Mouse (Mus musculus) neural tube, embryonic 15.5 days (tissue): Measurements from ENCODE around the gene Zfp148. TPM values are rescaled to one million over a fixed set of nuclear protein-coding genes. Genes with fewer than 3 reads are reported as not detected.

Source experiments
- ATAC-seq: fragments of 200-750 bp; cut with Nextera tagmentation; 2 replicates; pipeline ENCODE4 v1.8.0; 2017; ENCODE audit warnings: mild to moderate bottlenecking, moderate TSS enrichment, moderate library complexity; ENCODE audit not compliant: low FRiP score
- H3K27ac ChIP-seq: fragments of 300-500 bp; sonication (generic); replicated peaks from 2 replicates; pipeline ENCODE4 v1.5.1; 2015; ENCODE audit warnings: mild to moderate bottlenecking, inconsistent platforms
- H3K27me3 ChIP-seq: fragments of 300-500 bp; sonication (generic); replicated peaks from 2 replicates; pipeline ENCODE4 v1.6.1; 2015; ENCODE audit warnings: inconsistent platforms
- H3K36me3 ChIP-seq: fragments of 300-500 bp; sonication (generic); 2 replicates; pipeline ENCODE4 v1.6.1; 2015; ENCODE audit warnings: inconsistent platforms
- H3K4me1 ChIP-seq: fragments of 300-500 bp; sonication (generic); 2 replicates; pipeline ENCODE4 v1.6.1; 2015; ENCODE audit warnings: inconsistent platforms
- H3K4me2 ChIP-seq: fragments of 300-500 bp; sonication (generic); 2 replicates; pipeline ENCODE4 v1.6.1; 2015; ENCODE audit warnings: inconsistent platforms, mild to moderate bottlenecking, moderate library complexity
- H3K4me3 ChIP-seq: fragments of 300-500 bp; sonication (generic); replicated peaks from 2 replicates; pipeline ENCODE4 v1.5.1; 2015; ENCODE audit warnings: mild to moderate bottlenecking, inconsistent platforms
- H3K9ac ChIP-seq: fragments of 300-500 bp; sonication (generic); replicated peaks from 2 replicates; pipeline ENCODE4 v1.6.1; 2015; ENCODE audit warnings: mild to moderate bottlenecking, inconsistent platforms
- H3K9me3 ChIP-seq: fragments of 300-500 bp; sonication (generic); replicated peaks from 2 replicates; pipeline ENCODE4 v1.6.1; 2016; ENCODE audit warnings: inconsistent platforms
- WGBS: fragments of 180-500 bp; shearing (Covaris S2); methylation state at CpG from one replicate; pipeline ENCODE4 v1.1.7; 2015; ENCODE audit warnings: mixed read lengths; 5-methylcytosine and 5-hydroxymethylcytosine counted together
- polyA plus RNA-seq: library from polyadenylated mRNA; unstranded; fragments of >200 nt; fragmentation: Nextera tagmentation; extraction: Ambion mirVana; gene quantifications from 2 replicates; pipeline ENCODE4 v1.2.1, GENCODE M21; 2015

Gene Zfp148
- polyA plus RNA-seq, 1 experiment from 2014 or later, result 43.3 TPM

DNA sequence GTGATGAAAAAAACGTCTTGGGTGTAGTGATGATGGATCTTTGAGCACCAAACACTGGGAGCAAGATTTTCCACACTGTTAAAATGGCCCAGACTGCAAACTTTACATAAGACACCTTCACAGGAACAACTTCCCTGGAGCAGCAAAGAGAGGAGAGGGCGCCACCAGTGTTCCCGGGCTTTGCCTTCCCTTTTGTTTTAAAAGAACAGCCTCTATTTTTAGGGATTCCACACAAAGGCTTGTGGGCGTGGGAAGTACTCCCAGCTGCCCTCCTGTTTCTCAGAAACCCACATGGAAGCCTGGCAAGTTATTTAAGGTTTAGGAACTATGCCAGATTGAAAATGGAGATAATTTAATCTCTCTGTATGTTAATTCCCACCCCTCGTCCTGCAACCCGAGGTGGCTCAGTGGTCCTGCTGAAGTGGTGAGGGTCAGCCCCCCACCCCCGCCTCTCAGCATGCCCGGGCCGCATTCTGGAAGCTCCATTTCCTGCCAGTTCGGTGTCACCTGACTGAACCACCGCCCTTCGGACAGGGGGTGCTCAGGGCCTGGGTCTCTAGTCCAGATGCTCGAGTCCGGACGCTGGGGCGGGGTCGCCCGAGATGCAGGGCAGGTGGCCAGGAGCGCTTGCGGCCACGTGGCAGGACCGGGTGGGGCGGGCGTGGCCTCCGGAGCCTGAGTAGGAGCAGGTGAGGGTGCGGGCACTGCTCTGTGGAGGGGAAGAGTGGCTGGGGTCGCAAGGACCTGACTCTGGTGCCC lies 136.3 kb downstream of the Zfp148 start, which contains the start of gene Slc12a8:
TSS of gene Slc12a8 (plus strand) at position 522 of the 759 bp plus-strand sequence.
- 8% methylated on average over 27 of the region's 27 CpGs for WGBS
- Histone ChIP-seq H3K4me3 (peak within 1 kb of the TSS; percentile 34), H3K36me3 (no peaks in the 10 kb centered on the region), H3K27ac (no peak within 1 kb of the TSS), H3K4me1 (peaks cover 15% of the 10 kb centered on the region), H3K9me3 (no peaks in the 10 kb centered on the region), H3K27me3 (no peaks in the 10 kb centered on the region), H3K4me2 (peak within 1 kb of the TSS; percentile 80), H3K9ac (peak within 1 kb of the TSS; percentile 40)
- ATAC-seq, result 0 out of 2 replicates have a peak, but pooled peaks have one; percentile 31

DNA sequence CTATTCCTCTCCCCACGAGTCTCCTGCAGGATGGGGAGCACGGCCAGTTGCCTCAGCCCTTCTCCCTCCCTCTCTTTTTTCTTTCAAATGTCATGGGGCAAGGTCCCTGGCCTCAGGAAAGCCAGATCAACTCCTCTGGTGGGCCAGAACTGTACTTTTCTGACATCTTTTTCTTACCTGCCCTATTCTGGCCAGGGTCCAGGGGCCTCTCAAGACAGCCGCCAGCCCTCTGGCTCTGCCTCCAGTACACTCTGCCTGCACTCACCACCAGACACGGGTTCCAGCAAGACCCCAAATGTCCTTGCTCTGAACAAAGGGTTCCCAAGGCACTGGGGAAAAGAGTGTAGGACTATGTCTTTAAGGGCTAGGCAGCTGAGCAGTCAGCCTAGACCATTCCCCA lies 137.0 kb downstream of the Zfp148 start:
- H3K9me3 ChIP-seq, result no peaks in the 10 kb centered on the region
- H3K4me2 ChIP-seq, result peak overlapping the region; percentile 80
- H3K9ac ChIP-seq, result peak overlapping the region; percentile 40; the same call in 1 of the 2 replicates
- H3K4me3 ChIP-seq, result peak overlapping the region; percentile 34
- WGBS, result 15% methylated on average over 4 of the region's 4 CpGs
- no peaks in the 10 kb centered on the region for H3K36me3 ChIP-seq
- H3K27ac ChIP-seq, result no peak overlapping the region
- no peak for ATAC-seq
- H3K4me1 ChIP-seq, result peaks cover 15% of the 10 kb centered on the region
- no peaks in the 10 kb centered on the region for H3K27me3 ChIP-seq

DNA sequence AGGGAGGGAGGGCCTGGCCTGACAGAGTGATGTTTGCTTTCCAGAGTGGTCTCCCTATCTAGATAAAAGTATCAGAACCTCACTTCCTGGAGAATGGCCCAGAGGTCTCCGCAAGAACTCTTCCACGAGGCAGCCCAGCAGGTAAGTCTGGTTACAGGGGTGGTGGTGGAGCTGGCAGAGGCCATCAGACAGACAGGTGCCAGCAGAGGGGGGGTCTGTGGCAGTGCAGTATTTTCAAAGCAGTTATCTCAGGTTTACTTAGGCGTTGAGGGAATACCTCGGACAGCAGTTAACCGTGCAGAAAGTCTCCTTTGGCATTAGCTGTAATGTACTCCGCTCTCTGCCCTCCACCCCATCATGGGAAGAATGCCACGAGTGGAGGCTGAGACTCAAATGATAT lies 137.6 kb downstream of the Zfp148 start:
- Histone ChIP-seq H3K9me3 (no peaks in the 10 kb centered on the region), H3K4me1 (peaks cover 15% of the 10 kb centered on the region), H3K4me3 (no peak overlapping the region), H3K9ac (no peak overlapping the region), H3K4me2 (no peak overlapping the region), H3K27ac (no peak overlapping the region), H3K27me3 (no peaks in the 10 kb centered on the region), H3K36me3 (no peaks in the 10 kb centered on the region)
- WGBS, result 68% methylated on average over 7 of the region's 7 CpGs
- ATAC-seq, result no peak

DNA sequence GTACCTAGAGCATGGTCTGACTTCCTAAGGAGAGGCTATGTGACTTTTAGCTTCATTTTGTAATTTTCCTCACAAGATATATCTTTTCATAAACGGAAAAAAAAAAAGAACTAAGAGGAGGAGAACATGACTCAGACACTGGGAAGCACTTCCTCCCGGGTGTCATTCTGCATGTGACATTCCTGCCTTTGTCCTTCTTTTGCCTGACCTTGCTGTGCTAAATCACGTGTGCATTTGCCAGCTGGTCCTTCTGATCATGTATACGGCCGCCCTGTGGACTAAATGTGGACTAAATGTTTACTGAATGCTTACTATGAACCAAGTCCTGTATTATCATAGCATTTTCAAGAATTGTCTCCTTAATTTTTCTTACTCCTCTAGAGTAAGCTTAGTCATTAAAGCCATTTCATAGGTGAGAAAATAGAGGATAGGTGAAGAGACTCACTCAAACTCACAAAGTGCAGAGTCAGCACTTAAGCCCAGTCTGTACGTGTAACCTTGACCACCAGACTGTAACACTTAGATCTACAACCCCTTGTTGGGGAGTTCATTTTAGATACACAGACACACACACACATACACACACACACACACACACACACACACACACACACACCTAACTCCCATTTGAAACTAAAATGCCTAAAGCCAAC lies 139.4 kb downstream of the Zfp148 start:
- Histone ChIP-seq H3K4me2 (no peak overlapping the region), H3K27me3 (no peaks in the 10 kb centered on the region), H3K9me3 (no peaks in the 10 kb centered on the region), H3K36me3 (no peaks in the 10 kb centered on the region), H3K4me3 (no peak overlapping the region), H3K9ac (no peak overlapping the region), H3K4me1 (peaks cover 15% of the 10 kb centered on the region), H3K27ac (no peak overlapping the region)
- ATAC-seq, result no peak
- WGBS, result 71% methylated on average over 6 of the region's 6 CpGs

DNA sequence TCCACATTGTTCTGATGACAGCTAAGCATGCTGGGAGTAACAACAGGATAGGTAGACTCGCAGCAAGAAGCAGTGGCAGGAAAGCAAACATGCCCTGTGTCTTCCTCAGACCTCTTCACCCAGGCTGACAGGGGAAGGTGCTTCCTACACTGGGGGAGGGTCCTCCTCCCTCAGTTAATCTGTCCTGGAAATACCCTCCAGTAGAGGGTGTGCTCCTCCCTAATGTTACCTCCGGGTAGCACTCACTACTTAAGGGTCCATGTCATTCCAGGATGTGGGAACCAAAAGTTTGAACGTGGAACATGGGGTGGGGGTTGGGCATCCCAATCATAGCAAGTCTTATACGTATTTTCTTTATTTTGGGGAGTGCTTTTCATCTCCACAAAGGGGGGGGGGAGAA lies 141.9 kb downstream of the Zfp148 start:
- no peak overlapping the region for H3K9ac ChIP-seq
- no peaks in the 10 kb centered on the region for H3K27me3 ChIP-seq
- WGBS, result 63% methylated on average over 4 of the region's 4 CpGs
- no peak overlapping the region for H3K27ac ChIP-seq
- no peaks in the 10 kb centered on the region for H3K9me3 ChIP-seq
- H3K4me3 ChIP-seq, result no peak overlapping the region
- H3K4me2 ChIP-seq, result no peak overlapping the region
- no peaks in the 10 kb centered on the region for H3K36me3 ChIP-seq
- no peak for ATAC-seq
- peaks cover 4% of the 10 kb centered on the region for H3K4me1 ChIP-seq

DNA sequence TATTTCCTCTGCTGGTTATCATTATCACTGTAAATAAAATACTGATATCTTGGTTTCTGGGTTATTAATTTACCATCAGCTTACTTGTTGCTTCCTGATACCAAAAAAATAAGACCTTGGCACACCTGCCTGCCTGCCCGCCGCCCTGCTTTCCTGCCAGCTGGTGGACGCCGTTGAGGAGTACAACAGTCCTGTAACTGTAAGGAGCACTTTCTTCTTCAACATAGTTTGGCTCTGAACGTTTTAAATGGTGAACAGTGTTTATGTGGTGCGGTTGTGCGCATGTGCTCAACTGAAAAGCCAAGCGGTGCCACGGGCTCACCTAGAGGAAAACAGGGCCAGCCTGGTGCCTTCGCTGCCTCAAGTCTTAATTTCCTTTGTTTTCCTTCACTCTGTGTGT lies 142.9 kb downstream of the Zfp148 start:
- no peaks in the 10 kb centered on the region for H3K9me3 ChIP-seq
- no peak overlapping the region for H3K4me2 ChIP-seq
- no peak overlapping the region for H3K27ac ChIP-seq
- no peaks in the 10 kb centered on the region for H3K4me1 ChIP-seq
- no peaks in the 10 kb centered on the region for H3K27me3 ChIP-seq
- no peak overlapping the region for H3K9ac ChIP-seq
- no peak for ATAC-seq
- 68% methylated on average over 10 of the region's 10 CpGs for WGBS
- no peaks in the 10 kb centered on the region for H3K36me3 ChIP-seq
- H3K4me3 ChIP-seq, result no peak overlapping the region

DNA sequence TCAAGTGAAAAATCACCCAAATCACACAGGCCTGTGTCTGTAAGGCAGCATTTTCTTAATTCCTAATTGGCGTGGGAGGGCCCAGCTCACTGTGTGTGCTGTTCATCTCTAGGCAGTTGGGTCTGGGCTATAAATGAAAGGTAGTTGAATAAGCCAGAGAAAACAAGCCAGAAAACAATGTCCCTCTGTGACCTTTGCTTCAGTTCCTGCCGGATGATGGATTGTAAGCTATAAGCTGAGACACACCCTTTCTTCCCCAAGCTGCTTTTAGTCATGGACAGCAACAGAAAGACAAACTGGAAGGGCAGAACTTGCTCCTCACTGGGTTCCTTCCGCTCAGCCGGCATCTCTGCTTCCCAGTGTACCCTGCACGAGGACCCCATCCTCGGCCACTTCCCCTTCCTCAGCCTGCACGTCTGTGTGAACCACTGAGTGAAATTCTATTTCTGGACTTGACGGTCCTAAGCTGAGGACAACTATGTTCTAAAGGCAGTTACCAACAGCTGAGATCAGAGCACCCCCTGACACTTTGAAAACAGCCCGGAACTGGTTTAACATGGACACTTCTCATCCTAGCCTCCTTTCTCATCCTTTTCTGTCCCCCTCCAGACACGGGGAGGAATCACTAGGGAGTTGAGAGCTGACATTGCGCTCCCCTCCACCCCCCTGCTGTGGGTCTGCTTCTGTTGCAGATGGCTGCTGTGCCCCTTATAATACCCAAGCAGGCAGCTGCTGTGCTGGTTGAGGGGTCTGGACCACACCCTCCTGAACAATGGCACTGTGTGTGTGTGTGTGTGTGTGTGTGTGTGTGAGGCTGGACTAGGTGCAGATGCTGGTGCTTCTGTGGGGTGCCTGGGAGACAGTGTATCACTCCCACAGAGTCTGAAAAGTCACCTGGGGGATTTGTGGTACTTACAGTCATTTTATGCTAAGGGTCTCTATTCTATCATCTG lies 149.1 kb downstream of the Zfp148 start:
- no peak overlapping the region for H3K4me2 ChIP-seq
- H3K36me3 ChIP-seq, result no peaks in the 10 kb centered on the region
- no peak overlapping the region; the same call in 1 of the 2 replicates for H3K27ac ChIP-seq
- no peaks in the 10 kb centered on the region for H3K27me3 ChIP-seq
- no peak for ATAC-seq
- H3K9me3 ChIP-seq, result no peaks in the 10 kb centered on the region
- H3K4me3 ChIP-seq, result no peak overlapping the region
- peaks cover 13% of the 10 kb centered on the region for H3K4me1 ChIP-seq
- no peak overlapping the region for H3K9ac ChIP-seq
- WGBS, result 40% methylated on average over 11 of the region's 11 CpGs

DNA sequence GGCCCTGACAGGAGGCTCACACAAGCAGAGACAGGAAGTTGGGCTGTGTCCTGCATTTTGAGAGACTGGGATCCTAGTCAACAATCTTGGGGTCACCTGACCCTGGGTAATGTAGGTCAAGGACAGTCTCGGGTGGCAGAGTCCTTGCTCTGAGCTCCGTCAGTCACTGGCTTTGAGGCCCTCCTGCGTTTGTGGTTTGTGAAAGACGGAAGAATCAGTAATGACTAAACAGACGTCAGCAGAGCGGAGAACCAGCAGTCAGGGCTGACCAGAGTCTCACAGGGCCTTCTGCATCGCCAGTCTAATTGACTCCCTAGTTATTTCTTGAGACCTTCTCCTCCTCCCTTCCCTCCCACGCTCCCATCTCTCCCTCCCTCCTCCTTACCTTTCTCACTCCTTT lies 150.5 kb downstream of the Zfp148 start:
- no peak overlapping the region for H3K27ac ChIP-seq
- no peak overlapping the region for H3K4me3 ChIP-seq
- no peak overlapping the region for H3K4me2 ChIP-seq
- H3K36me3 ChIP-seq, result no peaks in the 10 kb centered on the region
- H3K9me3 ChIP-seq, result no peaks in the 10 kb centered on the region
- no peak overlapping the region for H3K9ac ChIP-seq
- peaks cover 13% of the 10 kb centered on the region for H3K4me1 ChIP-seq
- H3K27me3 ChIP-seq, result no peaks in the 10 kb centered on the region
- 87% methylated on average over 8 of the region's 8 CpGs for WGBS
- no peak for ATAC-seq

DNA sequence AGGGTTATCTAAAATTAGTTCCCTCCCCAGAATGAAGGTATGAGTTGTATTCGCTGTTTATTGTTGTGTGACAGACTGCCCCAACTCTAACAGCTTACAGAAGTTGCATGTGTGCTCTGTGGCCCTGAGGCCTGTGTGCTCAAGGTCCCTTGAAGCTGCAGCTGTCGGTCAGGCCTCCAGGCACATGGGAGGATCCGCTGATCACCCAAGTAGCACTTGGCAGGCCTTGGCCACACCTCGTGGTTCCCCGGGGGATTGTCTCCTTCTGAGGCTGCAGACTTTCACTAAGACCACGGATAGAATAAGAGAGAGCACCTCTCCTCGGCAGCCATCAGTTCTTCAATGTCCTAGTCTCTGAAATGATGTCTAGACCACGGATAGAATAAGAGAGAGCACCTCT lies 155.8 kb downstream of the Zfp148 start:
- no peak overlapping the region for H3K4me3 ChIP-seq
- H3K9ac ChIP-seq, result no peak overlapping the region
- H3K4me1 ChIP-seq, result no peaks in the 10 kb centered on the region
- 86% methylated on average over 8 of the region's 8 CpGs for WGBS
- H3K36me3 ChIP-seq, result no peaks in the 10 kb centered on the region
- H3K27me3 ChIP-seq, result no peaks in the 10 kb centered on the region
- no peak for ATAC-seq
- H3K9me3 ChIP-seq, result no peaks in the 10 kb centered on the region
- H3K4me2 ChIP-seq, result no peak overlapping the region
- no peak overlapping the region for H3K27ac ChIP-seq

DNA sequence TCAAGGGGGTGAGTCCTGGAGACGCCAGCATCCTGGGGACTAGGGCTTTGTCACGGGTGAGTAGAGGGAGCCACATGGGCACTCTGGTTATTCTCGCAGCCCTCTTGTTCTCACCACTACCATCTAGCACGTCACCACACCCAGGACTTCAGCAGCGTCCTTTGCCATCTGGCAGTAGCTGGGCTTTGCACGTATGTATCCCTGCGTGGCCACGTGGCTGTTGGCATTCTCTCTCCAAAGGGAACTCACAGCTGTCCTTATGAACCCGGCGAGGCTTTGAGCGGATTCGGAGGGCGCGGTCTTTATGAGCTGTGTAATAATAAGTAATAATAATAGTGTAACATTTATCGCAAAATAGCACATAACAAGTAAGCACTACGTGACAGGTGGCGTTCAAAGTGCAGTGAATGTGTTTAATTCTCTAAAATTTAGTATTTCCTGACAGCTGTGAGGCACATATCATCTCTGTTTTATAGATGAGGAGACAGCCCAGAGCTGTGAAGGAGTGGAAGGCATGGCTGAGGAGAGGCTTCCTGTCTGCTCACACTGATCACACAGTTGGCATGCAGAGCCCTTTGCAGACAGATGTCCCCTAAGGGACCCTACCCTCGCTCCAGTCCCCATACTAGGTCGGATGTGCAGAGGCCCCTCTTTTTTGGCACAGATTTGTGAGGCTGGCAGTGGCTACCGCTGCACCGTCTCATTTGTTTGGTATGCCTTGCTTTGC lies 157.0 kb downstream of the Zfp148 start:
- Histone ChIP-seq H3K36me3 (no peaks in the 10 kb centered on the region), H3K27ac (no peak overlapping the region), H3K4me2 (no peak overlapping the region), H3K4me3 (no peak overlapping the region), H3K27me3 (no peaks in the 10 kb centered on the region), H3K9ac (no peak overlapping the region), H3K4me1 (no peaks in the 10 kb centered on the region), H3K9me3 (no peaks in the 10 kb centered on the region)
- no peak for ATAC-seq
- 61% methylated on average over 21 of the region's 21 CpGs for WGBS

DNA sequence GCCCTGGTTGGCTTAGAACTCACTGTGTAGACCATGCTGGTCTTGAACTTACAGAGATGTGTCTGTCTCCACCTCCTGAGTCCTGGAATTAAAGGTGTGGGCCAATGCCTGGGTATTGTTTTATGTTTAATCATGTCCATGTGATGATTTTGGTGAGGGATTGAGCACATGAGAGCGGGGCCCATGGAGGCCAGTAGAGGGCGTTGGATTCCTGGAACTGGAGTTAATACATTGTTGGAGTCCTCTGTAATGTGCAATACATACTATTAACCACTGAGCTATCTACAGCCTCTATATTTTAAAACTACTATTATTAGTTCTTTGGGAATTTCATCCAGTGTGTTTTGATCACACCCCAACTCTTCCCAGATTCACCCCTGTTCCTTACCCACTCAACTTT lies 163.7 kb downstream of the Zfp148 start:
- Histone ChIP-seq H3K36me3 (no peaks in the 10 kb centered on the region), H3K4me1 (no peaks in the 10 kb centered on the region), H3K9me3 (no peaks in the 10 kb centered on the region), H3K4me3 (no peak overlapping the region), H3K4me2 (no peak overlapping the region), H3K27ac (no peak overlapping the region), H3K9ac (no peak overlapping the region), H3K27me3 (no peaks in the 10 kb centered on the region)
- 86% methylated on average over 2 of the region's 2 CpGs for WGBS
- no peak for ATAC-seq
